Mouse (Mus musculus) CD4-positive, CD25-positive, alpha-beta regulatory T cell, adult 2 months (primary cell): ENCODE measurements around the gene Ciao2a.

Experiments
- DNase-seq: peaks from one replicate; pipeline ENCODE4 v3.0.0-alpha.2; 2012; ENCODE audit warnings: low read depth, low spot score

Gene Ciao2a

DNA sequence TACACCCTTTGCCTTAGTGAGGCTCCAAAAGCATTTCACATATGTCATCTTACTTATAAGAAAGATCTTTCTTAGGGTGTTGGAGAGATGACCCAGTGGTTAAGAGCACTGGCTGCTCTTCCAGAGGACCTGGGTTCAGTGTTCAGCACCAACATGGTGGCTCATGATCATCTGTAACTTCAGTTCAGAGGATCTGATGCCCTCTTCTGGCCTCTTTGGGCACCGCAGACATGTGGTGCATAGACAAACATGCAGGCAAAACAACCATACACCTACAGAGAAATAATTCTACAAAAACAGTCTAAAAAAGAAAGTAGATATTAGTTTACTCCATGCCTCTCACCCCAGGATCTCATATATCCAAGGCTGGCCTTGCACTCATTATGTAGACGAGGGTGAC lies 33.7 kb downstream of the Ciao2a start:
- DNase-seq: no peak

DNA sequence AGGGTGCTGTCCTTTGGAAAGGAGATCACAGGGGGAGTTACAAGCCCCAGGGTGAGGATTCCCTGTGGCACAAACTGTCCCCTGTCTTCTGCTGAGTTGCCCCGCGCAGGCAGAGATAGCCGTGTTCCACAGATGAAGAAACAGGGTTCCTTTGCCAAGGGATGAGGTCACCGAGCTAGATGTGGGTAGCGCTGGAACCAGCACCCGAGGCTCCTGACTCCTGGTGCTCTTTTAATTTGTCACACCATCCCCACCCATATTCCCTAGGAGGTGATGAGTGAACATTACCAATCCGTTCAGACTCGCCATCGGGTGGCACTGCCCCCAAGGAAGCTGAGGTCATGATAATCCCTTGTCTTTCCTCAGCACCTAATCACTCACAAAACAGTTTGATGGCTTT lies 36.6 kb downstream of the Ciao2a start:
- no peak for DNase-seq

GRCm38 (mm10) chr9:66167222-66167621 lies 40.8 kb downstream of the Ciao2a start:
- no peak for DNase-seq

DNA sequence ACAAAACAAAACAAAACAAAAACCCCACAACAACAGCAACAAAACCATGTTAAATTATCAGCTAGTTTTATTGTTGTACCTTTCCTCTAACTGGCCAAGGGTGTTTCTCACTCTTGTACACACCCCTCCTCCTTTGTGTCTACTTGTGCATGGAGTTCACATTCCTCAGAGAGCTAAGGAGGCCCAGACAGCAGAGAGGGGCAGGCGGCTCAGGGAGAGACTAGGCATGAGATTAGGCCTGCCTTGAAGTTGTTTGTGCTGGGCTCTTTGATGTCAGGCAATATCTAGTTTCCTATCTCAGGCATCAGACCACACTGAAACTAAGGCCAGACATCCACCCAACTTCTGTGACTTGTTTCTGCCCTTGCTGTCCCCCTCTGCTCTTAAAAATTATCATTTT lies 41.8 kb downstream of the Ciao2a start:
- no peak for DNase-seq

DNA sequence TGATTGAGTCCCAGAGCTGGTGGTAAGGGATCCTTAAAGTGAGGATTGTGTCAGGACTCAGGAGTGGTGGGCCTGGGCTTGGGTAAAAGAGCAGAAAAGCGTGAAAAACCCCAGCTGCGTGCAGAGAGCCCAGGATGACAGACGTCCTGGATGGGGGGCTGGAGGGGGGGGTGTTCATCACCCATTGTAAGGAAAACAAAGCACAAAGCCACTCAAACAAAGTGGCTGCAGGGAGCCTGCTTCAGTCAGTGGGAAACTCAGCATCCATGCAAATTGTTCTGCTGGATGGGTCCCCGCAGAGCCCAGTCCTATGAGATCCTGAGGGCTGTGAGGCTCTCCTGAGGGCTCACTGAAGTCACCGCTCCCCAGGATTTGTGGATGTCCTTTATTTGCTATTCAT lies 44.1 kb downstream of the Ciao2a start:
- DNase-seq: no peak

DNA sequence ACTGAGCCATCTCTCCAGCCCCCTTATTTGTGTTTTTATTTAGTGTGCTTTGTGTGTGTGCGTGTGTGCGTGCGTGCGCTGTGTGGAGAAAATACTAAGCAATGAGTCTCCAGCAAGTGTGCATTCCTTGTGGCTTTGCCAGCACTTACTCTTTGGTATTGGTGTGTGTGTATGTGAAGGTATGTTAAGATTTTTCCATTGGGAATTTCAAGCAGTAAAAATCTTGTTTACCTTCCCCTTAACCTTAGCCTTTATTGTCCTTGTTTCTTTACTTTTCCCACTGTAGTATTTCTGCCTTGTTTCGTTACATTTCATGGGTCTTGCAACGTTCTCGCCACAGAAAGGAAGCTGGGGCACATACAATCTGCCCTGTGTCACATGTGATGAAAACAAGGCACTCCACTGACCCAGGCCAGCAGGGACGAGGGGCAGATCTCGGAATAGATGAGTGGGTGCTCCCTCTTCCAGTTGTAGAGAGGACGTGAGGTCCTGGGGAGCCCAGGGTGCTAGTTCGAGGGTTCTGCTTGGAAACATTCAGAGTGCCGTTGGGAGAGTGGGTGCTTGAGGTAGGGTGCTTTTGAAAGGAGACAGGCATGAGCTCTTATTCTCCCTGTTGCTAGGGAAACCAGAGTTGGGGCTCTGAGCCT lies 45.0 kb downstream of the Ciao2a start:
- no peak for DNase-seq

DNA sequence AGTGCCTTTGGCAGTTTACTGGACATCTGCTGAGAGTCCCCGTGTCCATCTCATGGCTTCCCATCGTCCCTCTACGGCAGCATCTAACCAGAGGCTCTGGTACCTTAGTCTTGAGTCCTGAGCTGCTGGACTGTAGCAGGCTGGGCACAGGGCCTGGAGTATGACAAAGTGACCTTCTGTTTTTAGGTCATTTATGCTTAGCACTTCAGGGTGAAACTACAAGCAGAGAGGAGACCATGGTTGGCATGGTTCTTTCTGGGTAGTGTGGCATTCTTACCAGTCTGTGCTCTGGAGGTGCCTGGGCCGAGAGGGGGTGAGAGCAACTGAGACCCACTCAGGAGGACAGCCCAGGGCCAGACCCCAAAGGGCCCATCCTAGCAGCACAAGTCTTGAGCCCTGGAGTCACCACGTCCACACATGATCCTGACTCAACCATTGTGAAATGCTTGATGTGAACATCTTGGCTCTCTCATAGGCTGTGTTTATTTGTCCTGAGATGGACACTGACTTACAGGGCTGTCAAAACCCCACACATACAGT lies 47.0 kb downstream of the Ciao2a start:
- no peak for DNase-seq

- no peak for DNase-seq
Observed at GRCm38 (mm10) chr9:66174985-66175384, 48.6 kb downstream of the Ciao2a start.

GRCm38 (mm10) chr9:66177975-66178374 lies 51.6 kb downstream of the Ciao2a start:
- DNase-seq: no peak

- DNase-seq: no peak
Observed at GRCm38 (mm10) chr9:66179795-66180194, 53.4 kb downstream of the Ciao2a start.

- DNase-seq: no peak
Observed at GRCm38 (mm10) chr9:66181126-66181825, 54.9 kb downstream of the Ciao2a start.

GRCm38 (mm10) chr9:66181826-66182678 lies 55.6 kb downstream of the Ciao2a start:
- DNase-seq: no peak

- no peak for DNase-seq
Observed at GRCm38 (mm10) chr9:66182679-66182993, 56.2 kb downstream of the Ciao2a start.

- no peak for DNase-seq
Observed at GRCm38 (mm10) chr9:66183023-66183422, 56.6 kb downstream of the Ciao2a start.

- no peak for DNase-seq
Observed at GRCm38 (mm10) chr9:66184572-66184971, 58.2 kb downstream of the Ciao2a start.

GRCm38 (mm10) chr9:66186426-66186825 lies 60.0 kb downstream of the Ciao2a start:
- no peak for DNase-seq
